Mouse (Mus musculus): ENCODE results near the gene Gm14496.
"Not testable (repeated sequence)": the region's sequence is repeated elsewhere in the genome, so short reads cannot be mapped to it uniquely, and the experiment has no call there.

The Gm14496 gene

GRCm38 (mm10) chr2:181990829-181991228 is at the start of gene Gm14496:
Gene Gm14496, plus strand, starts transcription at chr2:181991129.
- no peak for DNase-seq

GRCm38 (mm10) chr2:181952747-181953680 is 37.9 kb upstream of the Gm14496 start:
- DNase-seq: not testable (repeated sequence)

- DNase-seq: no peak
These were observed 22.5 kb upstream of the Gm14496 start for GRCm38 (mm10) chr2:181968395-181968794.

- no peak for DNase-seq
These were observed 21.7 kb upstream of the Gm14496 start for GRCm38 (mm10) chr2:181969187-181969586.

- DNase-seq: not testable (repeated sequence)
These were observed 9.0 kb upstream of the Gm14496 start for GRCm38 (mm10) chr2:181981969-181982368.
